Mouse (Mus musculus): Measurements from ENCODE around the gene Gm4340. TPM values are rescaled to one million over a fixed set of nuclear protein-coding genes. Genes with fewer than 3 reads are reported as not detected.
"Not testable (repeated sequence)": the region's sequence is repeated elsewhere in the genome, so short reads cannot be mapped to it uniquely, and the experiment has no call there.

Gm4340 gene
- polyA plus RNA-seq (2016; fragmentation: Nextera tagmentation; extraction: Ambion mirVana): not detected in 2 replicates

DNA sequence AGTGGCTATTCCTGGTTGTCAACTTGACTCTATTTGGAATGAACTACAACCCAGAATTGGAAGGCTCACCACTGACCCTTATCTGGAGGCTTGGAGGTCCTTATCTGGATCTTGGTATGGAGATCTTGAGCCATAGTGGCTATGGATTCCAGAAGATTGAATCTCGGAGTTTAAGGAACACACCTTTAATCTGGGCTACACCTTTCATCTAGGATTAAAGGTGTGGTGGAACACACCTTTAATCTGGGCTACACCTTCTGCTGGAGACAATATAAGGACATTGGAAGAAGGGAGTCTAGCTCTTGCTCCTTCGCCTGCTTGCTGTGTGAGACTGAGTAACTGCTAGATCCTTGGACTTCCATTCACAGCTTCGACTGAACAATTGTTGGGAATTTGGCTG, at the start of gene Gm4340:
Gene Gm4340 (plus strand): TSS at position 301 of the 400 bp plus-strand sequence.
- not testable (repeated sequence) for H3K27ac ChIP-seq; H3K9me3 ChIP-seq; H3K4me1 ChIP-seq (replicated peaks); H3K27me3 ChIP-seq (ENCODE audit: insufficient read depth, poor library complexity, severe bottlenecking); H3K36me3 ChIP-seq; H3K4me3 ChIP-seq; DNase-seq (ENCODE audit: low spot score)
- WGBS: no CpG with 5 or more reads among the region's 3 CpGs

DNA sequence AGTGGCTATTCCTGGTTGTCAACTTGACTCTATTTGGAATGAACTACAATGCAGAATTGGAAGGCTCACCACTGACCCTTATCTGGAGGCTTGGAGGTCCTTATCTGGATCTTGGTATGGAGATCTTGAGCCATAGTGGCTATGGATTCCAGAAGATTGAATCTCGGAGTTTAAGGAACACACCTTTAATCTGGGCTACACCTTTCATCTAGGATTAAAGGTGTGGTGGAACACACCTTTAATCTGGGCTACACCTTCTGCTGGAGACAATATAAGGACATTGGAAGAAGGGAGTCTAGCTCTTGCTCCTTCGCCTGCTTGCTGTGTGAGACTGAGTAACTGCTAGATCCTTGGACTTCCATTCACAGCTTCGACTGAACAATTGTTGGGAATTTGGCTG, 42.6 kb upstream of the Gm4340 start, which contains the start of gene Gm6763:
Gene Gm6763 (plus strand): TSS at position 301 of the 400 bp plus-strand sequence.
- not testable (repeated sequence) for H3K27me3 ChIP-seq (ENCODE audit: insufficient read depth, poor library complexity, severe bottlenecking); DNase-seq (ENCODE audit: low spot score); H3K4me1 ChIP-seq (replicated peaks); H3K36me3 ChIP-seq; H3K27ac ChIP-seq; H3K4me3 ChIP-seq; H3K9me3 ChIP-seq
- no CpG with 5 or more reads among the region's 3 CpGs for WGBS

DNA sequence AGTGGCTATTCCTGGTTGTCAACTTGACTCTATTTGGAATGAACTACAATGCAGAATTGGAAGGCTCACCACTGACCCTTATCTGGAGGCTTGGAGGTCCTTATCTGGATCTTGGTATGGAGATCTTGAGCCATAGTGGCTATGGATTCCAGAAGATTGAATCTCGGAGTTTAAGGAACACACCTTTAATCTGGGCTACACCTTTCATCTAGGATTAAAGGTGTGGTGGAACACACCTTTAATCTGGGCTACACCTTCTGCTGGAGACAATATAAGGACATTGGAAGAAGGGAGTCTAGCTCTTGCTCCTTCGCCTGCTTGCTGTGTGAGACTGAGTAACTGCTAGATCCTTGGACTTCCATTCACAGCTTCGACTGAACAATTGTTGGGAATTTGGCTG, 34.1 kb upstream of the Gm4340 start, which contains the start of gene Gm8764:
Gene Gm8764 (plus strand): TSS at position 301 of the 400 bp plus-strand sequence.
- not testable (repeated sequence) for H3K4me3 ChIP-seq
- WGBS: no CpG with 5 or more reads among the region's 3 CpGs

DNA sequence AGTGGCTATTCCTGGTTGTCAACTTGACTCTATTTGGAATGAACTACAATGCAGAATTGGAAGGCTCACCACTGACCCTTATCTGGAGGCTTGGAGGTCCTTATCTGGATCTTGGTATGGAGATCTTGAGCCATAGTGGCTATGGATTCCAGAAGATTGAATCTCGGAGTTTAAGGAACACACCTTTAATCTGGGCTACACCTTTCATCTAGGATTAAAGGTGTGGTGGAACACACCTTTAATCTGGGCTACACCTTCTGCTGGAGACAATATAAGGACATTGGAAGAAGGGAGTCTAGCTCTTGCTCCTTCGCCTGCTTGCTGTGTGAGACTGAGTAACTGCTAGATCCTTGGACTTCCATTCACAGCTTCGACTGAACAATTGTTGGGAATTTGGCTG, 25.6 kb upstream of the Gm4340 start, which contains the start of gene Gm21304:
Gene Gm21304 (plus strand): TSS at position 301 of the 400 bp plus-strand sequence.
- H3K27ac ChIP-seq; DNase-seq (ENCODE audit: low spot score); H3K27me3 ChIP-seq (ENCODE audit: insufficient read depth, poor library complexity, severe bottlenecking); H3K36me3 ChIP-seq; H3K4me1 ChIP-seq (replicated peaks); H3K4me3 ChIP-seq; H3K9me3 ChIP-seq: not testable (repeated sequence)
- no CpG with 5 or more reads among the region's 3 CpGs for WGBS

More for the DNA sequence above, 34.1 kb upstream of the Gm4340 start, which contains the start of gene Gm8764:
- DNase-seq (ENCODE audit: low spot score); H3K27me3 ChIP-seq (ENCODE audit: insufficient read depth, poor library complexity, severe bottlenecking); H3K27ac ChIP-seq; H3K9me3 ChIP-seq; H3K36me3 ChIP-seq; H3K4me1 ChIP-seq (replicated peaks): not testable (repeated sequence)

DNA sequence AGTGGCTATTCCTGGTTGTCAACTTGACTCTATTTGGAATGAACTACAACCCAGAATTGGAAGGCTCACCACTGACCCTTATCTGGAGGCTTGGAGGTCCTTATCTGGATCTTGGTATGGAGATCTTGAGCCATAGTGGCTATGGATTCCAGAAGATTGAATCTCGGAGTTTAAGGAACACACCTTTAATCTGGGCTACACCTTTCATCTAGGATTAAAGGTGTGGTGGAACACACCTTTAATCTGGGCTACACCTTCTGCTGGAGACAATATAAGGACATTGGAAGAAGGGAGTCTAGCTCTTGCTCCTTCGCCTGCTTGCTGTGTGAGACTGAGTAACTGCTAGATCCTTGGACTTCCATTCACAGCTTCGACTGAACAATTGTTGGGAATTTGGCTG, 17.1 kb upstream of the Gm4340 start, which contains the start of gene Gm21312:
Gene Gm21312 (plus strand): TSS at position 301 of the 400 bp plus-strand sequence.
- H3K4me1 ChIP-seq (replicated peaks); H3K27ac ChIP-seq; H3K27me3 ChIP-seq (ENCODE audit: insufficient read depth, poor library complexity, severe bottlenecking); H3K36me3 ChIP-seq; H3K4me3 ChIP-seq; DNase-seq (ENCODE audit: low spot score); H3K9me3 ChIP-seq: not testable (repeated sequence)
- WGBS: no CpG with 5 or more reads among the region's 3 CpGs

DNA sequence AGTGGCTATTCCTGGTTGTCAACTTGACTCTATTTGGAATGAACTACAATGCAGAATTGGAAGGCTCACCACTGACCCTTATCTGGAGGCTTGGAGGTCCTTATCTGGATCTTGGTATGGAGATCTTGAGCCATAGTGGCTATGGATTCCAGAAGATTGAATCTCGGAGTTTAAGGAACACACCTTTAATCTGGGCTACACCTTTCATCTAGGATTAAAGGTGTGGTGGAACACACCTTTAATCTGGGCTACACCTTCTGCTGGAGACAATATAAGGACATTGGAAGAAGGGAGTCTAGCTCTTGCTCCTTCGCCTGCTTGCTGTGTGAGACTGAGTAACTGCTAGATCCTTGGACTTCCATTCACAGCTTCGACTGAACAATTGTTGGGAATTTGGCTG, 8.6 kb upstream of the Gm4340 start, which contains the start of gene Gm20765:
Gene Gm20765 (plus strand): TSS at position 301 of the 400 bp plus-strand sequence.
- not testable (repeated sequence) for H3K4me3 ChIP-seq
- WGBS: no CpG with 5 or more reads among the region's 3 CpGs

DNA sequence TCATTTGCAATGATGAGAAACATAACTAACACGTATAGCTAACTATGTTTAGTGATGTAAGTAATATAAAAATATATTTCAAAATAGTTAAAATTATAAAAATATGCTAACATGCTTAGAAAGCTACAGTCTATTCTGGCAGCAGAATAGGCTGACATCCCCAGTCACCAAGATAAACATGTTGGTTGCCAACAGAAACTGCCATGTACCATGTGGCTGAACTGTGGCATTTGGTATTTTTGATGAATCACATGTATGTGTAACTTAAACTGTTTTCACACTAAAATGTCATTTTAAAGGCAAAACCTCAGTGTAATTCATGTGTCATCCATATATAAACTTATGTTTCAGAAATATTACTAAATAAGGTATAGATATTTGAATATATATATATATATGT, 15.8 kb downstream of the Gm4340 start:
- Histone ChIP-seq H3K4me3 (no peak overlapping the region), H3K27me3 (ENCODE audit: insufficient read depth, poor library complexity, severe bottlenecking) (no peaks in the 10 kb centered on the region), H3K27ac (no peak overlapping the region), H3K9me3 (no peaks in the 10 kb centered on the region), H3K36me3 (no peaks in the 10 kb centered on the region), H3K4me1 (replicated peaks) (no peaks in the 10 kb centered on the region)
- WGBS: 77% methylated on average over 1 of the region's 1 CpGs
- DNase-seq (ENCODE audit: low spot score): no peak

More for the DNA sequence above, 8.6 kb upstream of the Gm4340 start, which contains the start of gene Gm20765:
- H3K27me3 ChIP-seq (ENCODE audit: insufficient read depth, poor library complexity, severe bottlenecking); DNase-seq (ENCODE audit: low spot score); H3K9me3 ChIP-seq; H3K36me3 ChIP-seq; H3K27ac ChIP-seq; H3K4me1 ChIP-seq (replicated peaks): not testable (repeated sequence)

DNA sequence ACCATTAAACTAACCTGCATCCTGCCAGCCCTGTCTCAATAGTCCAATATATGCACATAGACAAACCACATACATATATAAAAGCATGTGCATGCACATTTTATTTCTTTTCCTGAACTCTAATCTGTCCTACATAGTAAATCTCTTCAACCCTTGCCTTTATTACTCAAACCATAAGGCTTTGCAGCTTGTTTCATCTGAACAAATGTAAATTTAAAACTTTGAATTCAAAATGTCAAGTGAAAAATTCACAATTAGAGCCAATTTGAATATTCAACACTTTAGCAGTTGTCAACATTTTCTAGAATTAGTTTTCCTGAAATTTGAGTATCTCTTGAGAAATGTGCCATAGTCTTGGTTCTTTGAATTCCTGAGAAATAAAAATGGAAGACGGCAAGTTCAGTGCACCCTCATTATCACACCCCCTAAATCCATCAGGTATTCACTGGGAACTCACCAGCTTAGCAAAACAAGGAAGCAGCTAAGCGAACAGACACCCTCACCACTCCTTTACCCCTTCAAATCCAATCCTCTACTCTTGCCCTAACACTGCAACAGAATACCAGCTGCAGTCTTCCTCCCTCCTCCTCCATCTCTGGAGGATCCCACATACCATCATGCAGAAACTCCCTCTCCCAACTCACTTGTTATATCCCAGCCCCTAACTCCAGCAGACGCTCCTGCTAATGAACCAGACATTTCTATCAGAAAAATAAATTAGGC, 16.6 kb downstream of the Gm4340 start:
- H3K4me3 ChIP-seq: no peak overlapping the region
- no peaks in the 10 kb centered on the region for H3K27me3 ChIP-seq (ENCODE audit: insufficient read depth, poor library complexity, severe bottlenecking)
- no peaks in the 10 kb centered on the region for H3K9me3 ChIP-seq
- no peak overlapping the region for H3K27ac ChIP-seq
- no peaks in the 10 kb centered on the region for H3K4me1 ChIP-seq (replicated peaks)
- no peak for DNase-seq (ENCODE audit: low spot score)
- 82% methylated on average over 3 of the region's 3 CpGs for WGBS
- no peaks in the 10 kb centered on the region for H3K36me3 ChIP-seq

DNA sequence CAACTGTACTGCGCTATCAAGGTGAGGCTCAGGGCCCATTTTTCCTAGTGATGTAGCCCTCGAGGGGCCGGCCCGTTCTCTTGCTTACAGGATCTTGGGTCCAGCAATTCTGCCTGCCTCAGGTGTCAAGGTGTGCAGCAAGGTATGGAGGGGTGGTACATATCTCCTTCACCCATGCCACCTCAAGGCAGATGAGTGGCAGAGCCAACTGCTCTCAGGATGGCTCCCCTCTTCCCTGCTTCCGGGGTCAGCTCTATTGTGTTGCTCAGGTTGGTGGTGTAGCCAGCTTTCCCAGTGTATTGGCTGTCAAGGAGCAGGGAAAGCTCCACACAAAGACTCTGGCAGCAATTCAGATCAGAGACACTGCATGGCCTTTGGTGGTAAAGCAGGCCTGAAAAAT, 20.7 kb downstream of the Gm4340 start:
- no peaks in the 10 kb centered on the region for H3K9me3 ChIP-seq
- no peak for DNase-seq (ENCODE audit: low spot score)
- H3K27me3 ChIP-seq (ENCODE audit: insufficient read depth, poor library complexity, severe bottlenecking): no peaks in the 10 kb centered on the region
- no peaks in the 10 kb centered on the region for H3K4me1 ChIP-seq (replicated peaks)
- 92% methylated on average over 5 of the region's 5 CpGs for WGBS
- H3K36me3 ChIP-seq: no peaks in the 10 kb centered on the region
- no peak overlapping the region for H3K27ac ChIP-seq
- H3K4me3 ChIP-seq: no peak overlapping the region

DNA sequence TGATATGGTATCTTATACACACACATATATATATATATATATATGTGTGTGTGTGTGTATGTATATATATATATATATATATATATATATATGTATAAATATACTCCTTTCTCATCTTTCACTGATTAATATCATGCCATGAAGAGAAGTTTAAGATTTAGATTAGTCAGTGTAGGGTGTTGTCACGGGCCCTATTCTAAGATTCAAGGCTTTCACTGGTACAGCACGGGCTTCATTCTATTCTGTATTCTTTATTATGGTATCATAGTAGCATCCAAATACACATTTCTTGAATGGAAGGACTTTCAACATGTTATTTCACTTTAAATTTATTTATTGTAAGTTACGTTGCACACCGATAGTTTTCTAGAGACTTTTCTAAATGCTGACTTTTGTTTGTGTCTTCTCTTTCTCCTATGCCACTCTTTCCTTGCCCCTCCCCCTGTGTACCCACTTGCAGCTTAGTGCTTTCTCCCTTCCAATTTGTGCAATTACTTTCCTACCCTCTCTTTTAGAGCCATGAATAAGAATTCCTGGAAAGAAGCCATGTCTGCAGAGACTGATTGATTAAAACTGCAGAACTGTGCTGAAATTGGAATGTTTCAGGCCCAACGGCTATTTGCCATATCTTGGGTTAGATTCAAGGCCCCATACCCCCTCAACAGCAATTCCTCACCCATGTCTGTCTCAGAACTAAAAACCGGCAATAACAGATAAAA, 26.6 kb downstream of the Gm4340 start:
- Histone ChIP-seq H3K36me3 (no peaks in the 10 kb centered on the region), H3K27me3 (ENCODE audit: insufficient read depth, poor library complexity, severe bottlenecking) (no peaks in the 10 kb centered on the region), H3K4me1 (replicated peaks) (no peaks in the 10 kb centered on the region), H3K9me3 (no peaks in the 10 kb centered on the region), H3K4me3 (no peak overlapping the region), H3K27ac (no peak overlapping the region)
- DNase-seq (ENCODE audit: low spot score): no peak
- WGBS: 88% methylated on average over 6 of the region's 6 CpGs

Other genes with a start within 250 kb of the Gm4340 start
- not detected in 2 replicates for gene Gm21293, start 51.1 kb upstream of the Gm4340 start, polyA plus RNA-seq (2016; fragmentation: Nextera tagmentation; extraction: Ambion mirVana)
- not detected in 2 replicates for gene Gm6763, start 42.5 kb upstream of the Gm4340 start, polyA plus RNA-seq (2016; fragmentation: Nextera tagmentation; extraction: Ambion mirVana)
- gene Gm8764, start 34.0 kb upstream of the Gm4340 start, polyA plus RNA-seq (2016; fragmentation: Nextera tagmentation; extraction: Ambion mirVana): not detected in 2 replicates
- not detected in 2 replicates for gene Gm21304, start 25.5 kb upstream of the Gm4340 start, polyA plus RNA-seq (2016; fragmentation: Nextera tagmentation; extraction: Ambion mirVana)
- not detected in 2 replicates for gene Gm21312, start 17.0 kb upstream of the Gm4340 start, polyA plus RNA-seq (2016; fragmentation: Nextera tagmentation; extraction: Ambion mirVana)
- gene Gm20765, start 8.5 kb upstream of the Gm4340 start, polyA plus RNA-seq (2016; fragmentation: Nextera tagmentation; extraction: Ambion mirVana): not detected in 2 replicates

All from hindbrain, embryonic 10.5 days (tissue).